Mouse (Mus musculus) thymus, adult 2 months (tissue): ENCODE measurements around the gene Yipf1. TPM values are rescaled to one million over a fixed set of nuclear protein-coding genes. Genes with fewer than 3 reads are reported as not detected.
"Not testable (repeated sequence)": the region's sequence is repeated elsewhere in the genome, so short reads cannot be mapped to it uniquely, and the experiment has no call there.

Experiments
- DNase-seq: peaks from one replicate; pipeline ENCODE4 v3.0.0; 2021
- H3K27ac ChIP-seq: fragments of 200-500 bp; 2 replicates; pipeline ENCODE4 v1.5.1; 2012; ENCODE audit warnings: low read length, control low read depth; ENCODE audit not compliant: control insufficient read depth, insufficient read depth
- H3K27me3 ChIP-seq: fragments of 200-500 bp; 2 replicates; pipeline ENCODE4 v1.6.1; 2012; ENCODE audit warnings: mild to moderate bottlenecking, low read length, moderate library complexity, mixed read lengths; ENCODE audit not compliant: control insufficient read depth, insufficient read depth
- H3K36me3 ChIP-seq: fragments of 200-500 bp; 2 replicates; pipeline ENCODE4 v1.6.1; 2012; ENCODE audit warnings: mild to moderate bottlenecking, low read length, moderate library complexity; ENCODE audit not compliant: control insufficient read depth, insufficient read depth
- H3K4me1 ChIP-seq: fragments of 200-500 bp; replicated peaks from 2 replicates; pipeline ENCODE4 v1.6.1; 2012; ENCODE audit warnings: low read length; ENCODE audit not compliant: control insufficient read depth, insufficient read depth
- H3K4me3 ChIP-seq: fragments of 200-500 bp; 2 replicates; pipeline ENCODE4 v1.5.1; 2012; ENCODE audit warnings: mild to moderate bottlenecking, low read length, control low read depth, moderate library complexity; ENCODE audit not compliant: control insufficient read depth, insufficient read depth
- CTCF ChIP-seq: fragments of 200-500 bp; IDR thresholded peaks from 2 replicates; pipeline ENCODE4 v1.5.1; 2012; ENCODE audit warnings: mild to moderate bottlenecking, control low read depth, low read length, moderate library complexity, borderline replicate concordance; ENCODE audit not compliant: control insufficient read depth, poor library complexity, insufficient read depth; ENCODE audit errors: extremely low read depth
- POLR2A ChIP-seq: fragments of 200-500 bp; IDR thresholded peaks from 2 replicates; pipeline ENCODE4 v1.6.1; 2012; ENCODE audit warnings: mild to moderate bottlenecking, low read length, control low read depth, moderate library complexity; ENCODE audit not compliant: control insufficient read depth, poor library complexity, insufficient read depth; ENCODE audit errors: extremely low read depth
- WGBS: fragments of 180-500 bp; shearing (Covaris S2); methylation state at CpG from one replicate; pipeline ENCODE4 v1.1.7; 2018; 5-methylcytosine and 5-hydroxymethylcytosine counted together
- polyA plus RNA-seq: library from polyadenylated mRNA; depleted of rRNA; stranded (reverse); fragments of >200 nt; gene quantifications from 2 replicates; pipeline ENCODE4 v1.2.3, GENCODE M21; 2012

The Yipf1 gene
- polyA plus RNA-seq, 1 experiment = 57.1 TPM

DNA sequence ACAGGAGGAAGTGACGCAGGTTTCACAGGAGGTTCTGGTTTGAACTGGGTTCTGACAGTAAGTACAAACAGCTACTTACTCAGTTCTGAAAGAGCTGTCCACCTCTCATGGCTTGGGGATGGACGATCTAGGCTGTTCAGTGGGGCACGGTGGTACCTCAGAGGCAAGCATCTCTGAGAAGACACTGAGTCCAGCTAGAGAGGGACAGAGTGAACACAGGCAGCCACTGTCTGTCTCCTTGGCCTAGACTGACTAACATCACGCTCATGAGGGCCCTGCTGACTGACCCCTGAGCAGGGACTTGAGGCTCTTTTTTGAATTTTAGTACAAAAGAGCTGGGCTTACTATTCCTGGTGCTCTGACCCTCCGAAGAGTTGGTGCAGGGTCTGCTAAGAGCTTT, 40.0 kb downstream of the Yipf1 start:
- no peak for TF ChIP-seq CTCF
- TF ChIP-seq POLR2A = no peak
- H3K27me3 ChIP-seq = no peaks in the 10 kb centered on the region
- H3K4me1 ChIP-seq = no peaks in the 10 kb centered on the region
- no peak overlapping the region for H3K27ac ChIP-seq
- WGBS = 96% methylated on average over 5 of the region's 5 CpGs
- no peak for DNase-seq
- H3K4me3 ChIP-seq = no peak overlapping the region
- H3K36me3 ChIP-seq = peaks cover 4% of the 10 kb centered on the region; the same call in 1 of the 2 replicates

DNA sequence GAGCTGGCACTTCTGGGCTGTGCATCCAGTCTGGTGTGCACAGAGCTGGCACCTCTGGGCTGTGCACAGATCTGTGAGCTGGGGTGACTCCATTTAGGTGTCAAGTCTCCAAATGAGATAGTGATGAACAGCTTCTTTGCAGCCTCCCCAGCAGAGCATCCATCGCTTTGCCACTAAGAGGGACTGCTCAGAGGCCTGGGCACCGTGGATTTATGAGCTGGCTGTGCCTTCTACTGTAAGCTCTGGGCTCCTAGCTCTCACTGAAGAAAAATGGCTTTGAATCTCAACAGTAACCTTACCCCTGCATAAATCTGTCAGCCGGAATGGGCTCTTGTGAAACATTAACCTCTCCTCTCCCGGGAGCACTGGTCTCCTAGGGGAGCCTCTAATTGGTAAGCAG, 40.4 kb downstream of the Yipf1 start:
- Histone ChIP-seq H3K36me3 (peaks cover 4% of the 10 kb centered on the region; the same call in 1 of the 2 replicates), H3K4me1 (no peaks in the 10 kb centered on the region), H3K27me3 (no peaks in the 10 kb centered on the region), H3K27ac (no peak overlapping the region), H3K4me3 (no peak overlapping the region)
- TF ChIP-seq POLR2A = no peak
- TF ChIP-seq CTCF = no peak
- 91% methylated on average over 4 of the region's 4 CpGs for WGBS
- DNase-seq = no peak

DNA sequence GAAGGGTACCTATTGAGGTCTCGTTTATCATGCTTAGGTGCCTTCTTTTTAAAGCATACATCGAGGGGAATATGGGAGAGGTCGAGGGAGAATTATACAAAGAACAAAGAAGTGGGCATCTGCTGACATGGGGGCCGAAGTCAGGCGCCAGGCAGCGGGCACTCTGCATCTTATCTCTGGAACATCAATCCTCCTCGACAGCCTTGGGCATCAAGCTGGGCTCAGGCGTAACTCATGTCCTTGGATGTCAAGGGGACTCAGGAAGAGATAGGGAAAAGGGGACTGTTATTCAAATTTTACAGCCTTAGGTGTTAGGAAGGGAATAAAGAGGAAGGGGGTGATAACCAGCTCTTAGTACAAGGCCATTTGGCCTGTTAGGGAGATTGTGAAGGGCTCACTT, 43.0 kb downstream of the Yipf1 start:
- DNase-seq, H3K27ac ChIP-seq, H3K4me3 ChIP-seq, H3K4me1 ChIP-seq, H3K36me3 ChIP-seq, H3K27me3 ChIP-seq: not testable (repeated sequence)
- 96% methylated on average over 8 of the region's 8 CpGs for WGBS

DNA sequence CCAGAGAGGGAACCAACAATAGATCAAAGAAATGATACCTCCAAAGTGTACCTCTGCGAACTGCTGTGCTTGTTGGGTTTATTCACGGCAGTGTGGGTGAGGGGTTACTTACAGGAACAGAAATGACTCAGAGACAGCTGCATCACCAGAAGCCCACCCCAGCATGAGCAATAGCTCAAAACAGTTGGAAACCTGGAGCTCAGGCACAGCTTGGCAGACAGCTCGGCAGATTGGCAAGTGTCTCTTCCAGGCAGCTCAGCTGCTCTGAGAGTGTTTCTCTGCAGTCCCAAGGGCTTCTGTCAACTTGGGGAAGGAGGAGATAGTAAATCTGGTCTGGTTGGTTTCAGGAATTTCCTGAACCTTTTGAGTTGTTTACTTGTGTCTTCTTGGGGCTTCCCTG, 44.3 kb downstream of the Yipf1 start:
- Histone ChIP-seq H3K36me3 (no peaks in the 10 kb centered on the region; the same call in 1 of the 2 replicates), H3K4me1 (no peaks in the 10 kb centered on the region), H3K4me3 (no peak overlapping the region), H3K27ac (no peak overlapping the region), H3K27me3 (no peaks in the 10 kb centered on the region)
- 94% methylated on average over 3 of the region's 3 CpGs for WGBS
- TF ChIP-seq CTCF (no peak), POLR2A (no peak)
- DNase-seq = no peak

DNA sequence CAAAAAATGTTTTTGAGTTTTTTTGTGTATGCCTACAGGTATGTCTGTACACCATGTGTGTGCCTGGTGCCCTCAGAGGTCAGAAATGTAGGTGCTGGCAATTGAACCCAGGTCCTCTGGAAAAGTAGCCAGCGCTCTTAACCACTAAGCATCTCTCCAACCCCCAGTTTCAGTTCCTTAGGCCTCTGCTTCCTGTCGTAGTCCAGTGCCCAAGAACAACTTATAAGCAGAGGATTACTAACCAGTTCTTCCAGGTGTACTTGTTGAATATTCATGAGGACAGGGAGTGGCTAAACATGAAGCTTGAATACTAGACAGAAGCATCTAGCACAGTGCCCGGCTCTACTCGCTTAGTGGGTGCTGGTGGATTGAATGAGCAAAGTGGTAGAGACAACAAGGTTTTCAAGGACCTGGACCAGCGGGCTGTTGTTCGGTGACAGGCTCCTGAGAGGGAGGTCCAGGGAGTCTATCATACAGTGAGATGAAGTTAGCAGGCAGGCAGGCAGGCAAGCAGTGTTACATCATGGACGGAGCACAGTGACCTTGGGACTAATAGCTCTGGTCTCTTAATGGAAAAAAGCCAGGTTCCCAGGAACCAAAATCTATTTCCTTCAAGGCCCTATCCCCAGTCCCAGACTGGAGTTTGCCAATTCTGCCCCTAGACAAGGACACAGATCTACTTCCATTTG, 46.4 kb downstream of the Yipf1 start:
- 88% methylated on average over 7 of the region's 7 CpGs for WGBS
- H3K27ac ChIP-seq = no peak overlapping the region
- TF ChIP-seq CTCF = no peak
- no peak for TF ChIP-seq POLR2A

DNA sequence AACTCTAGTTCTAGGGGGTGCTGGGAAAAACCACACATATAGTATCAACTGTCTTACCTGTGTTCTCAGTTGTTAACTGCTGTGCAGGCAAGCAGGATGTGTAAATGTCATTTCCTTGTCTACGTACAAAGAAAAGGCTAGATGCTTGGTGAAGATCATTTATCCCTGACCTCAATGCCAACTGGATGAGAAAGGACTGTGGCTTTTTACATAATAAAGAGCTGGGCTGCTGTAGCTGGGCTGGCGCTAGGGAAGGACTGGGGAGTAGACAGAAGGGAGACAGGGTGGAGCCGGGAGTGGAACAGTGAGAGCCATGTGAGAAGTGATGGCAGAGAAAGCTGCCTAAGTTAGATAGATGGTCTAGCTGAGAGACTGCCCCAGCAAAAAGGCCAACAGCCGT, 48.6 kb downstream of the Yipf1 start:
- H3K27ac ChIP-seq = no peak overlapping the region
- H3K4me1 ChIP-seq = no peaks in the 10 kb centered on the region
- no peak overlapping the region for H3K4me3 ChIP-seq
- H3K36me3 ChIP-seq = no peaks in the 10 kb centered on the region; the same call in 1 of the 2 replicates
- no peaks in the 10 kb centered on the region for H3K27me3 ChIP-seq
- DNase-seq = no peak
- WGBS = 90% methylated on average over 4 of the region's 4 CpGs
- TF ChIP-seq CTCF = no peak
- no peak for TF ChIP-seq POLR2A

More for the DNA sequence above, 46.4 kb downstream of the Yipf1 start:
- DNase-seq = no peak
- Histone ChIP-seq H3K27me3 (no peaks in the 10 kb centered on the region), H3K36me3 (no peaks in the 10 kb centered on the region; the same call in 1 of the 2 replicates), H3K4me1 (no peaks in the 10 kb centered on the region), H3K4me3 (no peak overlapping the region)

DNA sequence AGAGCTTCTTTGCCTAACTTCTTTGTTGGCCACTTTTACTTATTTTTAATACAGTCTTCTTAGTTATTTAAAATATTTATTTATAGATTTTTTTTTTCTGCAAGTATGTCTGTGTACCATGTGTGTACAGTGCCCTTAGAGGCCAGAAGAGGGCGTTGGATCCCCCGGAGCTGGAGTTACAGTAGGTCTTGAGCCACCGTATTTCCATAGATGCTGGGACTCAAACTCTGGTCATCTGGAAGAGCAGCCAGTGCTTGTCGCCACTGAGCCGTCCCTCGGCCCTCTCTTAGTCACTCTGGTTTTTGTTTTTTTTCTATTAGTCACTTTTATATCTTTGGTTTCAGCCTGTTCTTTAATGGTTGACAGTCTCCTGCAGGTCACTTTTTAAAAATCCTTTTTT, 49.4 kb downstream of the Yipf1 start:
- TF ChIP-seq CTCF = no peak
- no peak for TF ChIP-seq POLR2A
- Histone ChIP-seq H3K4me1 (peaks cover 5% of the 10 kb centered on the region), H3K27ac (no peak overlapping the region), H3K27me3 (no peaks in the 10 kb centered on the region), H3K36me3 (no peaks in the 10 kb centered on the region; the same call in 1 of the 2 replicates), H3K4me3 (no peak overlapping the region)
- no peak for DNase-seq
- WGBS = 88% methylated on average over 6 of the region's 6 CpGs
